Mouse (Mus musculus): Measurements from ENCODE around the gene Tmem30a.

DNA sequence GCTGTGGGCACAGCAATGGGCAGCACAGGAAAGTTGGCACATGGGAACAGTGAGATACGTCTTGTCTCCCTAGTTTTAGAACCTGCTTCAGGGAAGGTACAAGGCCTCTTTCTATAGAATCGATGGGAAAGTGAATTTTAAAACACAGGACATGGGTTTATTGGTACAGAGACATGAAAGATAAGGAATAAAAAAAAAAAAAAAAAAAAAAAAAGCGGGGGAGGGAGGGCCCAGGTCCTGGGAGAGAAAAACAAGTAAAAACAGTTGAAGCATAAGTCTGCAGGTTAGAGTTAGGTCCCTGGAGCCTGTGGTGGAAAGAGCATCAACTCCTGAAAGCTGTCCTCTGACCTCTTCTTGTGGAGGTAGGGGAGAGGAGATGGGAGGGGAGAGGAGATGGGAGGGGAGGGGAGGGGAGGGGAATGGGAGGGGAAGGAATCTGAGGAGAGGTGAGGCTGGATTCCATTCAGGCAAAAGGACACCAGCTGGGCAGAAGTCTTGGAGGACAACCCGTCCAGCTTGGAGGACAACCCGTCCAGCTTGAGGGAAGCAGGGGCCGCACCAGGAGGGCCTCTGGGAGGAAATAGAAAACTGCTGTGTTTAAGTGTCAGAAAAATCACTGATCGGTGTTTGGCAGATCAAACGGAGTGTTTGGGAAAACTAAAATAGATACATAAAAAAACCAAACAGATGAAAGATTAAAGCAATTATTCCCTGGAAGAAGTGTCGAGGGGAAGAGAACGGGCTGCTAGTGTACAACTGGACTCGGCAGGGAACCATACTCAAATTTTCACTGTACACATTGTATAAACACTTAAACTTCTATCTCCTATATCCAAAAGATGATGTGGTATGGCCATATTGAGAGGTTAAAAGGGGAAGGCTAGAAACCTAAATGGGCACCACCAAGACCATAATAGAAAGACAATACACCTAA lies 17.9 kb upstream of the Tmem30a start:
- no peak for TF ChIP-seq CTCF (IDR thresholded peaks at IDR 0.05; ENCODE audit: insufficient read depth, low read length)
- TF ChIP-seq POLR2A (IDR thresholded peaks at IDR 0.05; ENCODE audit: borderline replicate concordance, extremely low read depth, low read depth, low read length) = no peak

Measured in lung, adult 2 months (tissue).